Mouse (Mus musculus): ENCODE results near the gene Epn3. TPM values are rescaled to one million over a fixed set of nuclear protein-coding genes. Genes with fewer than 3 reads are reported as not detected.

Gene Epn3
- polyA plus RNA-seq, 1 experiment from 2014 or later = 0.46 TPM

GRCm38 (mm10) chr11:94491749-94492099 is 8.1 kb downstream of the Epn3 start:
- Histone ChIP-seq H3K4me1 (replicated peaks) (peaks cover 18% of the 10 kb centered on the region), H3K4me3 (replicated peaks) (peak overlapping the region; percentile 49; the same call in 1 of the 2 replicates), H3K27me3 (peaks cover 43% of the 10 kb centered on the region), H3K9me3 (no peaks in the 10 kb centered on the region), H3K9ac (replicated peaks) (0 out of 2 replicates have a peak overlapping the region, but pooled peaks have one; percentile 80), H3K27ac (no peak overlapping the region), H3K36me3 (no peaks in the 10 kb centered on the region), H3K4me2 (replicated peaks) (peak overlapping the region; percentile 74)
- 80% methylated on average over 7 of the region's 7 CpGs for WGBS
- no peak for ATAC-seq

GRCm38 (mm10) chr11:94491035-94491748 is 8.6 kb downstream of the Epn3 start:
- Histone ChIP-seq H3K9ac (replicated peaks) (peak overlapping the region; percentile 80), H3K27me3 (peaks cover 46% of the 10 kb centered on the region), H3K4me2 (replicated peaks) (peak overlapping the region; percentile 74), H3K9me3 (no peaks in the 10 kb centered on the region), H3K4me1 (replicated peaks) (peaks cover 18% of the 10 kb centered on the region), H3K27ac (no peak overlapping the region), H3K36me3 (no peaks in the 10 kb centered on the region), H3K4me3 (replicated peaks) (peak overlapping the region; percentile 49)
- 6% methylated on average over 55 of the region's 55 CpGs for WGBS
- ATAC-seq = peak; percentile 84

GRCm38 (mm10) chr11:94489745-94490144 is 10.0 kb downstream of the Epn3 start:
- Histone ChIP-seq H3K4me3 (replicated peaks) (no peak overlapping the region), H3K9ac (replicated peaks) (no peak overlapping the region), H3K9me3 (no peaks in the 10 kb centered on the region), H3K4me2 (replicated peaks) (no peak overlapping the region), H3K27ac (no peak overlapping the region), H3K4me1 (replicated peaks) (peaks cover 18% of the 10 kb centered on the region), H3K27me3 (peaks cover 56% of the 10 kb centered on the region), H3K36me3 (no peaks in the 10 kb centered on the region)
- 35% methylated on average over 4 of the region's 4 CpGs for WGBS
- ATAC-seq = no peak

GRCm38 (mm10) chr11:94488767-94489533 is 10.8 kb downstream of the Epn3 start:
- Histone ChIP-seq H3K4me2 (replicated peaks) (no peak overlapping the region), H3K4me1 (replicated peaks) (peaks cover 18% of the 10 kb centered on the region), H3K36me3 (no peaks in the 10 kb centered on the region), H3K27ac (no peak overlapping the region), H3K9me3 (no peaks in the 10 kb centered on the region), H3K27me3 (peaks cover 61% of the 10 kb centered on the region), H3K4me3 (replicated peaks) (no peak overlapping the region), H3K9ac (replicated peaks) (no peak overlapping the region)
- ATAC-seq = no peak
- WGBS = 86% methylated on average over 11 of the region's 11 CpGs

- Histone ChIP-seq H3K4me1 (replicated peaks) (peaks cover 10% of the 10 kb centered on the region), H3K4me3 (replicated peaks) (0 out of 2 replicates have a peak within 1 kb of the TSS, but pooled peaks have one; percentile 14), H3K27me3 (peaks cover 49% of the 10 kb centered on the region), H3K27ac (no peak within 1 kb of the TSS), H3K4me2 (replicated peaks) (peak within 1 kb of the TSS; percentile 43), H3K9me3 (no peaks in the 10 kb centered on the region), H3K36me3 (no peaks in the 10 kb centered on the region), H3K9ac (replicated peaks) (peak within 1 kb of the TSS; percentile 39; the same call in 1 of the 2 replicates)
- peak; percentile 87 for ATAC-seq
- 4% methylated on average over 24 of the region's 24 CpGs for WGBS
These were observed 13.8 kb downstream of the Epn3 start, which contains the start of gene Spata20 for GRCm38 (mm10) chr11:94486001-94486400. Gene Spata20 (minus strand): TSS chr11:94486179.

GRCm38 (mm10) chr11:94485223-94485622 is 14.6 kb downstream of the Epn3 start:
- Histone ChIP-seq H3K9me3 (no peaks in the 10 kb centered on the region), H3K4me2 (replicated peaks) (no peak overlapping the region), H3K4me3 (replicated peaks) (no peak overlapping the region), H3K27me3 (peaks cover 49% of the 10 kb centered on the region), H3K4me1 (replicated peaks) (peaks cover 8% of the 10 kb centered on the region), H3K9ac (replicated peaks) (no peak overlapping the region), H3K36me3 (no peaks in the 10 kb centered on the region), H3K27ac (no peak overlapping the region)
- 88% methylated on average over 5 of the region's 5 CpGs for WGBS
- no peak for ATAC-seq

GRCm38 (mm10) chr11:94484636-94485035 is 15.1 kb downstream of the Epn3 start:
- H3K9ac ChIP-seq (replicated peaks) = no peak overlapping the region
- no peak overlapping the region for H3K4me3 ChIP-seq (replicated peaks)
- no peaks in the 10 kb centered on the region for H3K36me3 ChIP-seq
- WGBS = 90% methylated on average over 9 of the region's 9 CpGs
- no peak for ATAC-seq
- peaks cover 9% of the 10 kb centered on the region for H3K4me1 ChIP-seq (replicated peaks)
- H3K9me3 ChIP-seq = no peaks in the 10 kb centered on the region
- peaks cover 44% of the 10 kb centered on the region for H3K27me3 ChIP-seq
- no peak overlapping the region for H3K4me2 ChIP-seq (replicated peaks)
- no peak overlapping the region for H3K27ac ChIP-seq

- Histone ChIP-seq H3K4me1 (replicated peaks) (peaks cover 7% of the 10 kb centered on the region), H3K9me3 (no peaks in the 10 kb centered on the region), H3K36me3 (no peaks in the 10 kb centered on the region), H3K4me2 (replicated peaks) (no peak overlapping the region), H3K27me3 (peaks cover 37% of the 10 kb centered on the region), H3K27ac (no peak overlapping the region), H3K9ac (replicated peaks) (no peak overlapping the region), H3K4me3 (replicated peaks) (no peak overlapping the region)
- WGBS = 89% methylated on average over 14 of the region's 14 CpGs
- no peak for ATAC-seq
These were observed 15.9 kb downstream of the Epn3 start for GRCm38 (mm10) chr11:94483921-94484320.

DNA sequence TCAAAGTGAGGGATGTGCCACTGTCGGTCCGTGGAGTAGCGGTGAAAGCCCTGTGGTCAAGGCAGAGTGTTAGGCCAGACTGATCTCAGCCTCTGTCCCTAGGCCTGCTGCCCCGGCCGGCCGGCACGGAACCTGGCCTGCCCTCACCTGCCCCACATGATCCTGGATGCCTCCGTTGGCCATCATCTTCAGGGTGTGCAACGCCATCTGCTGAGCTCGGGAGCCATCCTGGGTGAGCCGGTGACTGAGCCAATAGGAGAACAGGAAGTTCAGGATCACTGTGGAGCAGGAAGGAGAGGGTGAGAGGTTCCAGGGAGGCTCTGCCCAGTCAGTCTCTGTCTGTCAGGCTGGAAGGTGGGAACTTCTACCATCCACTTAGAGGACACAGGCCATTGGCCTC is 16.3 kb downstream of the Epn3 start:
- Histone ChIP-seq H3K9ac (replicated peaks) (no peak overlapping the region), H3K9me3 (no peaks in the 10 kb centered on the region), H3K4me3 (replicated peaks) (no peak overlapping the region), H3K27ac (no peak overlapping the region), H3K27me3 (peaks cover 39% of the 10 kb centered on the region), H3K4me2 (replicated peaks) (no peak overlapping the region), H3K36me3 (no peaks in the 10 kb centered on the region), H3K4me1 (replicated peaks) (peaks cover 7% of the 10 kb centered on the region)
- 83% methylated on average over 11 of the region's 11 CpGs for WGBS
- ATAC-seq = no peak

GRCm38 (mm10) chr11:94482738-94483137 is 17.0 kb downstream of the Epn3 start:
- peaks cover 7% of the 10 kb centered on the region for H3K4me1 ChIP-seq (replicated peaks)
- no peak overlapping the region for H3K27ac ChIP-seq
- H3K9ac ChIP-seq (replicated peaks) = no peak overlapping the region
- H3K36me3 ChIP-seq = no peaks in the 10 kb centered on the region
- peaks cover 45% of the 10 kb centered on the region for H3K27me3 ChIP-seq
- no peaks in the 10 kb centered on the region for H3K9me3 ChIP-seq
- ATAC-seq = no peak
- H3K4me3 ChIP-seq (replicated peaks) = no peak overlapping the region
- WGBS = 92% methylated on average over 11 of the region's 11 CpGs
- H3K4me2 ChIP-seq (replicated peaks) = no peak overlapping the region

DNA sequence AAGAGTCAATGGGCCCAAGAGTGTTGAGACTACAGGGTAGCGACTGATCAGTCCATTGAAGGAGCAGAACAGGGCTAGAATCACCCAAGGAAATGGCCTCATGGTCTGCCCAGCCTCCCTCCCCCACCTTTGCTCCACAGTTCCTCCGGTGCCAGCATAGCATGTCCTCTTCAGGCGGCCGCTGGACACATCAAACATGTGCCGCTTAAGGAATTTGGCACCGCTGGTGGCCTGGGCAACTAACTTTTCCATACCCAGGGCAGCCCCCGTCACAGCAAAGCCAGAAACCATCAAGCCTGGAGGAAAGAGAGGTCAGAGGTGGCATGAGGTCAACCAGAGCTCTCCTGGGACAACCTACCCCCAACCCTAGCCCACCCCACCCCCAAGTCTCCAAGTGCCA is 17.8 kb downstream of the Epn3 start:
- Histone ChIP-seq H3K4me1 (replicated peaks) (peaks cover 7% of the 10 kb centered on the region), H3K9ac (replicated peaks) (no peak overlapping the region), H3K4me2 (replicated peaks) (no peak overlapping the region), H3K27me3 (peaks cover 46% of the 10 kb centered on the region), H3K4me3 (replicated peaks) (no peak overlapping the region), H3K27ac (no peak overlapping the region), H3K36me3 (no peaks in the 10 kb centered on the region), H3K9me3 (no peaks in the 10 kb centered on the region)
- ATAC-seq = no peak
- WGBS = 93% methylated on average over 7 of the region's 7 CpGs

DNA sequence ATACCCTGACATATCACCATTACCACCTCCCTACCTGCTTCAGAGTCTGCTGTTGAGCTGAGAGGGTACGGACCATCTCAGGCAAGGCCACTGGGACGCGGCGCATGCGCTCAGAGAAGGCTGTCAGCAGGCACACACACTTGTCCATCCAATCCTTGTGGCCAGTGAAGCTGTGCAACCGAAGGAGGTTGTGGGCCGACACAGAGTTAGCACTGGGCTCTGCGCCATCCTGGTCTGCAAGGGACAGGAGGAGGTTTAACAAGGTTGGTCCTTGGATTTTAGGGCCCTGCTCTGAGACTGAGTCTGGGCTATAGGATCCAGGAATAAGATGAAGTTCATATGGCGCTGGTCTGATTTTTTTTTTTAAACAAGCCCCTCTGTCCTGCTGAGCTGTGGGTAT is 19.4 kb downstream of the Epn3 start:
- Histone ChIP-seq H3K27ac (no peak overlapping the region), H3K9me3 (no peaks in the 10 kb centered on the region), H3K36me3 (no peaks in the 10 kb centered on the region), H3K9ac (replicated peaks) (no peak overlapping the region), H3K4me3 (replicated peaks) (no peak overlapping the region), H3K4me1 (replicated peaks) (peaks cover 17% of the 10 kb centered on the region), H3K27me3 (peaks cover 52% of the 10 kb centered on the region), H3K4me2 (replicated peaks) (no peak overlapping the region)
- no peak for ATAC-seq
- 77% methylated on average over 9 of the region's 9 CpGs for WGBS

Data from midbrain, embryonic 13.5 days (tissue).